Mouse (Mus musculus) MEL (cell line): Measurements from ENCODE around the gene Pdcd1. TPM values are rescaled to one million over a fixed set of nuclear protein-coding genes. Genes with fewer than 3 reads are reported as not detected.

Experiments used
- DNase-seq: peaks from one replicate; pipeline ENCODE4 v3.0.0; 2011; ENCODE audit warnings: low read depth, low spot score
- H3K27ac ChIP-seq: 2 replicates; pipeline ENCODE4 v1.5.1; 2012; ENCODE audit warnings: low read depth, mild to moderate bottlenecking, control low read depth, low read length, moderate library complexity; ENCODE audit not compliant: control insufficient read depth
- H3K27me3 ChIP-seq, 2 experiments: fragments of 150-350 bp in 1 of 2; sonication (generic) in 1 of 2; 2 replicates each; pipeline ENCODE4 v1.6.1; 2012; ENCODE audit warnings: low read length in 2 of 2, mild to moderate bottlenecking in 2 of 2, improper control_type of control experiment in 1 of 2, moderate library complexity in 1 of 2; ENCODE audit not compliant: insufficient read depth in 2 of 2, control insufficient read depth in 1 of 2
- H3K36me3 ChIP-seq, 2 experiments: 2 replicates each; pipeline ENCODE4 v1.6.1; 2012 to 2014; ENCODE audit warnings: low read length in 2 of 2, improper control_type of control experiment in 1 of 2, inconsistent platforms in 1 of 2, mild to moderate bottlenecking in 1 of 2; ENCODE audit not compliant: insufficient read depth in 2 of 2, control insufficient read depth in 1 of 2
- H3K4me1 ChIP-seq, 2 experiments: fragments of 150-350 bp in 1 of 2; sonication (generic) in 1 of 2; 2 replicates each; pipeline ENCODE4 v1.6.1; 2012; ENCODE audit warnings: low read length in 2 of 2, improper control_type of control experiment in 1 of 2, mild to moderate bottlenecking in 1 of 2; ENCODE audit not compliant: insufficient read depth in 2 of 2, control insufficient read depth in 1 of 2
- H3K4me3 ChIP-seq, 2 experiments: fragments of 150-350 bp in 1 of 2; sonication (generic) in 1 of 2; 2 replicates each; pipeline ENCODE4 v1.5.1; 2012; ENCODE audit warnings: low read depth in 2 of 2, low read length in 2 of 2, mild to moderate bottlenecking in 2 of 2, moderate library complexity in 2 of 2, control low read depth in 1 of 2, improper control_type of control experiment in 1 of 2; ENCODE audit not compliant: control insufficient read depth in 1 of 2, insufficient read depth in 1 of 2
- H3K79me2 ChIP-seq: 2 replicates; pipeline ENCODE4 v1.6.1; 2012; ENCODE audit warnings: mild to moderate bottlenecking, low read length, moderate library complexity; ENCODE audit not compliant: control insufficient read depth, poor library complexity, insufficient read depth
- H3K9ac ChIP-seq: 2 replicates; pipeline ENCODE4 v1.6.1; 2012; ENCODE audit warnings: low read depth, mild to moderate bottlenecking, control low read depth, low read length, moderate library complexity; ENCODE audit not compliant: control insufficient read depth, poor library complexity, severe bottlenecking
- H3K9me3 ChIP-seq: fragments of 150-350 bp; sonication (generic); replicated peaks from 2 replicates; pipeline ENCODE4 v1.6.1; 2012; ENCODE audit warnings: mild to moderate bottlenecking, low read length, improper control_type of control experiment, moderate library complexity; ENCODE audit not compliant: insufficient read depth
- BHLHE40 ChIP-seq: IDR thresholded peaks from 2 replicates; pipeline ENCODE4 v1.6.1; 2012; ENCODE audit warnings: low read depth, mild to moderate bottlenecking, inconsistent platforms, low read length, improper control_type of control experiment, borderline replicate concordance
- CHD1 ChIP-seq: IDR thresholded peaks from 2 replicates; pipeline ENCODE4 v1.6.1; 2012; ENCODE audit warnings: low read depth, mild to moderate bottlenecking, inconsistent platforms, low read length, improper control_type of control experiment
- CHD2 ChIP-seq: IDR thresholded peaks from 2 replicates; pipeline ENCODE4 v1.6.1; 2011; ENCODE audit warnings: low read length, improper control_type of control experiment
- EP300 ChIP-seq, 2 experiments: IDR thresholded peaks; 2 replicates each; pipeline ENCODE4 v1.6.1; 2011; ENCODE audit warnings: improper control_type of control experiment in 2 of 2, low read length in 2 of 2, low read depth in 1 of 2, mild to moderate bottlenecking in 1 of 2
- ETS1 ChIP-seq: IDR thresholded peaks from 2 replicates; pipeline ENCODE4 v1.6.1; 2012; ENCODE audit warnings: low read depth, mild to moderate bottlenecking, inconsistent platforms, low read length, improper control_type of control experiment, moderate library complexity
- GABPA ChIP-seq: IDR thresholded peaks from 2 replicates; pipeline ENCODE4 v1.6.1; 2012; ENCODE audit warnings: low read depth, mild to moderate bottlenecking, inconsistent platforms, low read length, improper control_type of control experiment, moderate library complexity
- GATA1 ChIP-seq: IDR thresholded peaks from 2 replicates; pipeline ENCODE4 v1.6.1; 2011; ENCODE audit warnings: low read depth, low read length, improper control_type of control experiment
- HCFC1 ChIP-seq: IDR thresholded peaks from 2 replicates; pipeline ENCODE4 v1.6.1; 2012; ENCODE audit warnings: low read depth, mild to moderate bottlenecking, inconsistent platforms, low read length, improper control_type of control experiment, moderate library complexity
- KAT2A ChIP-seq: conservative IDR thresholded peaks from 2 replicates; pipeline ENCODE4 v1.6.1; 2012; ENCODE audit warnings: low read depth, low read length, improper control_type of control experiment, inconsistent platforms
- MAFK ChIP-seq: IDR thresholded peaks from 2 replicates; pipeline ENCODE4 v1.6.1; 2011; ENCODE audit warnings: low read depth, mild to moderate bottlenecking, low read length, improper control_type of control experiment, borderline replicate concordance
- MAX ChIP-seq: IDR thresholded peaks from 2 replicates; pipeline ENCODE4 v1.6.1; 2011; ENCODE audit warnings: low read length, improper control_type of control experiment
- MEF2A ChIP-seq: IDR thresholded peaks from 2 replicates; pipeline ENCODE4 v1.6.1; 2014; ENCODE audit warnings: low read depth, mild to moderate bottlenecking, inconsistent platforms, low read length, improper control_type of control experiment; ENCODE audit not compliant: poor library complexity, insufficient replicate concordance, severe bottlenecking; ENCODE audit errors: extremely low read depth
- MYC ChIP-seq: IDR thresholded peaks from 2 replicates; pipeline ENCODE4 v1.6.1; 2011; ENCODE audit warnings: low read depth, mild to moderate bottlenecking, low read length, improper control_type of control experiment, moderate library complexity
- NELFE ChIP-seq: IDR thresholded peaks from 2 replicates; pipeline ENCODE4 v1.6.1; 2011; ENCODE audit warnings: low read depth, low read length, improper control_type of control experiment
- NRF1 ChIP-seq: IDR thresholded peaks from 2 replicates; pipeline ENCODE4 v1.6.1; 2014; ENCODE audit warnings: low read depth, mild to moderate bottlenecking, inconsistent platforms, low read length, improper control_type of control experiment, moderate library complexity; ENCODE audit not compliant: poor library complexity, insufficient read depth, severe bottlenecking
- POLR2A ChIP-seq, 2 experiments: IDR thresholded peaks; 2 replicates each; pipeline ENCODE4 v1.6.1; 2011 to 2012; ENCODE audit warnings: low read length in 2 of 2, mild to moderate bottlenecking in 2 of 2, control low read depth in 1 of 2, improper control_type of control experiment in 1 of 2, low read depth in 1 of 2, moderate library complexity in 1 of 2; ENCODE audit not compliant: control insufficient read depth in 1 of 2, insufficient read depth in 1 of 2, poor library complexity in 1 of 2
- POLR2AphosphoS5 ChIP-seq: IDR thresholded peaks from 2 replicates; pipeline ENCODE4 v1.6.1; 2012; ENCODE audit warnings: low read depth, borderline replicate concordance, mild to moderate bottlenecking, inconsistent platforms, low read length, moderate library complexity, mixed read lengths
- RAD21 ChIP-seq: IDR thresholded peaks from 2 replicates; pipeline ENCODE4 v1.6.1; 2011; ENCODE audit warnings: mild to moderate bottlenecking, low read depth, low read length, improper control_type of control experiment
- RCOR1 ChIP-seq: IDR thresholded peaks from 2 replicates; pipeline ENCODE4 v1.6.1; 2012; ENCODE audit warnings: low read depth, mild to moderate bottlenecking, inconsistent platforms, low read length, improper control_type of control experiment
- SIN3A ChIP-seq: IDR thresholded peaks from 2 replicates; pipeline ENCODE4 v1.6.1; 2012; ENCODE audit warnings: low read length, improper control_type of control experiment, inconsistent platforms
- TAL1 ChIP-seq: IDR thresholded peaks from 2 replicates; pipeline ENCODE4 v1.6.1; 2012; ENCODE audit warnings: mild to moderate bottlenecking, inconsistent platforms, low read length, moderate library complexity, mixed read lengths
- TCF12 ChIP-seq: IDR thresholded peaks from 2 replicates; pipeline ENCODE4 v1.6.1; 2014; ENCODE audit warnings: low read depth, mild to moderate bottlenecking, inconsistent platforms, low read length, improper control_type of control experiment, moderate library complexity
- USF1 ChIP-seq: IDR thresholded peaks from 2 replicates; pipeline ENCODE4 v1.6.1; 2014; ENCODE audit warnings: low read depth, mild to moderate bottlenecking, inconsistent platforms, low read length, improper control_type of control experiment, moderate library complexity
- polyA plus RNA-seq, 2 experiments: library from polyadenylated mRNA; stranded (reverse) in 1 of 2; unstranded in 1 of 2; fragments of >175 nt in 1 of 2; fragments of >200 nt in 1 of 2; gene quantifications; 2 replicates each; pipeline versions ENCODE4 v1.2.1 to v1.2.4; 2012; ENCODE audit warnings: low replicate concordance in 2 of 2, low read depth in 1 of 2; ENCODE audit not compliant: insufficient read length in 2 of 2, insufficient read depth in 1 of 2, missing spikeins in 1 of 2
- total RNA-seq: library from RNA; depleted of rRNA; stranded (reverse); fragments of 300-350 nt; gene quantifications from 2 replicates; pipeline ENCODE4 v1.2.3, GENCODE M21; 2012; rRNA removed

Pdcd1 gene
- total RNA-seq (0.20 TPM in 1 of 2 replicates, not detected in the other), polyA plus RNA-seq (under 1 TPM in 1 of 2 experiments, not detected in 1; 0.13 TPM)

DNA sequence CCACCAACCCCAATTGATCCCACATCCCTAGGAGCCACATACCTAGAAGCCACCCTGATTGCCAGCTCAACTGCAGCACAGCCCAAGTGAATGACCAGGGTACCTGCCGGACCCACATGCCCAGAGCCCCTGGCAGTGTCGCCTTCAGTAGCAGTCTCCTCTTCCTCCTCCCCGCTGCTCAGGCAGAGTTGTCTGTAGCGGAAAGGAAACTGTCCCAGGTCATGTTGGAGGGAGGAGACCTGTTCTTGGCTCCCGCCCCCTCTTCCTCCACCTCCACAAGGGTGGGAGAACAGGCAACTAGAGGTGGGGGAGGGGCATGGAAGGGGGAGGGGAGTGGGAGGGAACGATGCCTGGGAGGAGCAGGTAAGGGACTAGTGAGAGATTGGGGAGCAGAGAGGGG, at the start of gene Pdcd1:
Pdcd1 (minus strand) TSS at position 181 of the 400 bp plus-strand sequence.
- Histone ChIP-seq H3K9ac (no peak within 1 kb of the TSS), H3K9me3 (no peaks in the 10 kb centered on the region), H3K4me3 (no peak within 1 kb of the TSS), H3K79me2 (no peaks in the 10 kb centered on the region), H3K27ac (no peak within 1 kb of the TSS), H3K4me1 (peaks cover 11 to 18% of the 10 kb centered on the region in 2 experiments), H3K27me3 (no peaks in the 10 kb centered on the region), H3K36me3 (peaks cover 0 to 12% of the 10 kb centered on the region in 2 experiments; a peak in 2 of 4 replicates)
- TF ChIP-seq NRF1 (no peak), BHLHE40 (no peak), KAT2A (no peak), SIN3A (no peak), GATA1 (no peak)
- no peak for DNase-seq

- Histone ChIP-seq H3K4me3 (no peak overlapping the region), H3K9me3 (no peaks in the 10 kb centered on the region), H3K36me3 (peaks cover 0 to 9% of the 10 kb centered on the region in 2 experiments; a peak in 2 of 4 replicates), H3K27me3 (no peaks in the 10 kb centered on the region), H3K27ac (no peak overlapping the region), H3K9ac (no peak overlapping the region), H3K79me2 (no peaks in the 10 kb centered on the region), H3K4me1 (peaks cover under 1 to 6% of the 10 kb centered on the region in 2 experiments; a peak in 2 of 4 replicates)
- TF ChIP-seq MYC (no peak), EP300 (IDR thresholded peaks at IDR 0.05; ENCODE audit: low read depth in 1 of 2, low read length in 2 of 2) (0 out of 4 replicates have a peak, but pooled peaks of 1 of the 2 experiments have one; percentile 8)
- DNase-seq = no peak
Measured at GRCm38 (mm10) chr1:94091788-94092187, 39.4 kb upstream of the Pdcd1 start.

DNA sequence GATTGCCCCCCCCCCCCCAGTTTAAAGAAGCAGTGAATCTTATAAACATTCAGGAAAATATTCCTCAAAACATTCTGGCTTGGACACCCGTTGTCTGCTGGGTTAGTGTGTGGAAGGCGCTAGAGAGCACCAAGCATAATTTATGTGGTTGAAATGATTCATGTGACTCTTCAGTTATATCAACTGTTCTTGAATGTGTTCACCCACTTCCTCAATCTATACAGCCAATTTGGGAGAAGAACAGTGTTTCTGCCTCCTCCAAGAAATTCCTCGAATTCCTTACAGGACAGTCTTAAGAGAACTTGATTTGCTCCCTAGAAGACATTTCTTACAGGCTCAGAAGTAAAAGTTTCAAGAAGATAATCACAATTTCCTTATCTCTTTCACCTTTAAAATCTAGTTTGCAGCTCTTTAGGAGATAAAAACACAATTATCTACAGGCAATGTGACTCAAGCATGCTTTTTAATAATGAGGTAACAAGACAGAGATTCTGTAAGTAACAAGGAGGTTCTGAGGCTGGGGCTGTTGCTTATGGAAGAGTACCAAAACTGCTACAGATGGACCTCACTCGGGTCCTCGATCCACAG, 34.1 kb upstream of the Pdcd1 start:
- 0 out of 4 replicates have a peak, but pooled peaks cover 0 to 1% of the 10 kb centered on the region in 2 experiments for H3K27me3 ChIP-seq
- DNase-seq = peak; percentile 54
- peaks cover 13 to 16% of the 10 kb centered on the region in 2 experiments; a peak in 3 of 4 replicates for H3K4me1 ChIP-seq
- H3K4me3 ChIP-seq = peak overlapping the region in 1 of 2 experiments; percentile 24; a peak in 1 of 4 replicates
- no peak overlapping the region for H3K9ac ChIP-seq
- no peaks in the 10 kb centered on the region for H3K9me3 ChIP-seq
- H3K27ac ChIP-seq = no peak overlapping the region
- no peaks in the 10 kb centered on the region for H3K79me2 ChIP-seq
- peaks cover 0 to 12% of the 10 kb centered on the region in 2 experiments; a peak in 2 of 4 replicates for H3K36me3 ChIP-seq
- TF ChIP-seq POLR2A (IDR thresholded peaks at IDR 0.05; ENCODE audit: control insufficient read depth in 1 of 2, insufficient read depth in 1 of 2, low read depth in 1 of 2, low read length in 2 of 2, poor library complexity in 1 of 2) (no peak), TAL1 (no peak), ETS1 (no peak), MEF2A (no peak), RAD21 (no peak), CHD1 (no peak), GABPA (no peak), SIN3A (no peak), NRF1 (no peak), EP300 (IDR thresholded peaks at IDR 0.05; ENCODE audit: low read depth in 1 of 2, low read length in 2 of 2) (peak; percentile 27 to 56; a peak in 3 of 4 replicates), TCF12 (no peak), KAT2A (no peak), CHD2 (no peak), MAFK (no peak), USF1 (peak; percentile 49; the same call in 1 of the 2 replicates), NELFE (no peak), MAX (0 out of 2 replicates have a peak, but pooled peaks have one; percentile 8), MYC (no peak), HCFC1 (no peak), RCOR1 (peak; percentile 61; the same call in 1 of the 2 replicates), POLR2AphosphoS5 (no peak)
